Mouse (Mus musculus): Measurements from ENCODE around the gene Wbp2nl.

DNA sequence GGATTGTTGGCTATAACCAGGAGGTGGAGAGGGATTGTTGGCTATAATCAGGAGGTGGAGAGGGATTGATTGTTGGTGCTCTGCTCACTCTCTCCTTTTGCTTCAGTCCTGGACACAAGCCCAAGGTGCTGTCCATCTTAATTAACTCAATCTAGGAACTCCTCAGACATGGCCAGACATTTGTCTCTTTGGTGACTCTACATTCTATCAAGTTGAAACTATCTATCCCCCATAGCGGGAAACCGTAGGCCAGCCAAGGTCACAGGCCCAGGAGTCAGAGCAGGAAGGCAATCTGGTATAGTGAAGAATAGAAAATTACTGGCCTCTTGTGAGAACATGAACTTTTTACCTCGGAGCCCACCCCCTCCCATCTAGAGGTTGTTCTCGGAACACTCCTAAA lies 63.5 kb downstream of the Wbp2nl start:
- TF ChIP-seq CTCF (IDR thresholded peaks at IDR 0.05; ENCODE audit: insufficient read depth, low read depth, low read length): no peak
- no peak for TF ChIP-seq POLR2A (IDR thresholded peaks at IDR 0.05; ENCODE audit: insufficient read depth, low read depth, low read length)

All from olfactory bulb, adult 2 months (tissue).